Mouse (Mus musculus) bone marrow macrophage, adult 2 months (primary cell): ENCODE data around the gene Olfr1431.
"Not testable (repeated sequence)": the region's sequence is repeated elsewhere in the genome, so short reads cannot be mapped to it uniquely, and the experiment has no call there.

ENCODE experiments used
- CTCF ChIP-seq: IDR thresholded peaks from 2 replicates; pipeline ENCODE4 v1.5.1; 2012; ENCODE audit warnings: low read depth, mild to moderate bottlenecking, low read length, moderate library complexity
- POLR2A ChIP-seq: IDR thresholded peaks from 2 replicates; pipeline ENCODE4 v1.6.1; 2012; ENCODE audit warnings: mild to moderate bottlenecking, low read depth, low read length, borderline replicate concordance

GRCm38 (mm10) chr19:12175431-12175830 lies 25.0 kb upstream of the Olfr1431 start:
- TF ChIP-seq CTCF, POLR2A: not testable (repeated sequence)
